Mouse (Mus musculus) lung, embryonic 14.5 days (tissue): ENCODE data around the gene Zdhhc21. TPM values are rescaled to one million over a fixed set of nuclear protein-coding genes. Genes with fewer than 3 reads are reported as not detected.

Experiments used
- ATAC-seq: fragments of 200-750 bp; cut with Nextera tagmentation; 2 replicates; pipeline ENCODE4 v1.8.0; 2017; ENCODE audit warnings: mild to moderate bottlenecking, moderate TSS enrichment, moderate library complexity; ENCODE audit not compliant: insufficient read depth
- DNase-seq: peaks from one replicate; pipeline ENCODE4 v3.0.0-alpha.2; 2015
- H3K27ac ChIP-seq: fragments of 300-500 bp; sonication (generic); 2 replicates; pipeline ENCODE4 v1.5.1; 2014; ENCODE audit warnings: low read depth, mild to moderate bottlenecking, moderate library complexity
- H3K27me3 ChIP-seq: fragments of 300-500 bp; sonication (generic); 2 replicates; pipeline ENCODE4 v1.6.1; 2014; ENCODE audit warnings: low read length, control low read depth; ENCODE audit not compliant: insufficient read depth
- H3K36me3 ChIP-seq: fragments of 300-500 bp; sonication (generic); 2 replicates; pipeline ENCODE4 v1.6.1; 2014; ENCODE audit warnings: control low read depth; ENCODE audit not compliant: insufficient read depth
- H3K4me1 ChIP-seq: fragments of 300-500 bp; sonication (generic); 2 replicates; pipeline ENCODE4 v1.6.1; 2014; ENCODE audit warnings: antibody characterized with exemption, control low read depth; ENCODE audit not compliant: insufficient read depth
- H3K4me2 ChIP-seq: fragments of 300-500 bp; sonication (generic); 2 replicates; pipeline ENCODE4 v1.6.1; 2014; ENCODE audit warnings: mild to moderate bottlenecking
- H3K4me3 ChIP-seq: fragments of 300-500 bp; sonication (generic); 2 replicates; pipeline ENCODE4 v1.5.1; 2014; ENCODE audit warnings: low read depth, low read length
- H3K9ac ChIP-seq: fragments of 300-500 bp; sonication (generic); 2 replicates; pipeline ENCODE4 v1.6.1; 2014
- H3K9me3 ChIP-seq: fragments of 300-500 bp; sonication (generic); 2 replicates; pipeline ENCODE4 v1.6.1; 2016; ENCODE audit warnings: low read depth, low read length, control low read depth
- CTCF ChIP-seq: IDR thresholded peaks from 2 replicates; pipeline ENCODE4 v1.5.1; 2016; ENCODE audit warnings: antibody characterized with exemption, low read depth
- WGBS: fragments of 180-500 bp; shearing (Covaris S2); extraction: QIAGEN DNeasy Blood & Tissue Kit; methylation state at CpG from one replicate; pipeline ENCODE4 v1.1.7; 2014; 5-methylcytosine and 5-hydroxymethylcytosine counted together
- polyA plus RNA-seq: library from polyadenylated mRNA; unstranded; fragments of >200 nt; fragmentation: Nextera tagmentation; extraction: Ambion mirVana; gene quantifications from 2 replicates; pipeline ENCODE4 v1.2.1, GENCODE M21; 2014

Zdhhc21 gene
- polyA plus RNA-seq, 1 experiment from 2014 or later = 17.5 TPM

DNA sequence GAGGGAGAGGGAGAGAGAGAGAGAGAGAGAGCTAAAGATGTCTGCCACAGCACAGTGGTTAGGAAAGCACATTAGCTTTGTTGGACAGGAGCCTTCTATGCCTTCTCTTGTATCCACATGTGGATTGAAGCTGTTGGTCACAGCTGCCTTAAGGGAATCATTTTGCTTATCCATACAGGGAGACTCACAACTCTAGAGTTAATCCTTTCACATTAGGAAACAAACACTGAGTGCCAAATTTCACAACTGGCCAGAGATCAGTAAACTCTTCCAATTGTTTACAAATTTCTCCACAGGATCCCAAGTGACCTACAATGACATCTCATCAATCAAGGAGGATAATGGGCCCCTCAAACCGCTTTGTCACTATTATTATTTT, 25.8 kb upstream of the Zdhhc21 start:
- H3K27ac ChIP-seq = no peak overlapping the region
- no peaks in the 10 kb centered on the region for H3K27me3 ChIP-seq
- no peak overlapping the region for H3K4me3 ChIP-seq
- no peaks in the 10 kb centered on the region for H3K4me1 ChIP-seq
- peak; percentile 49; the same call in 1 of the 2 replicates for ATAC-seq
- H3K9ac ChIP-seq = no peak overlapping the region
- WGBS = 31% methylated on average over 1 of the region's 1 CpGs
- H3K36me3 ChIP-seq = no peaks in the 10 kb centered on the region
- TF ChIP-seq CTCF = no peak
- no peak overlapping the region for H3K4me2 ChIP-seq
- no peaks in the 10 kb centered on the region for H3K9me3 ChIP-seq
- peak; percentile 48 for DNase-seq

DNA sequence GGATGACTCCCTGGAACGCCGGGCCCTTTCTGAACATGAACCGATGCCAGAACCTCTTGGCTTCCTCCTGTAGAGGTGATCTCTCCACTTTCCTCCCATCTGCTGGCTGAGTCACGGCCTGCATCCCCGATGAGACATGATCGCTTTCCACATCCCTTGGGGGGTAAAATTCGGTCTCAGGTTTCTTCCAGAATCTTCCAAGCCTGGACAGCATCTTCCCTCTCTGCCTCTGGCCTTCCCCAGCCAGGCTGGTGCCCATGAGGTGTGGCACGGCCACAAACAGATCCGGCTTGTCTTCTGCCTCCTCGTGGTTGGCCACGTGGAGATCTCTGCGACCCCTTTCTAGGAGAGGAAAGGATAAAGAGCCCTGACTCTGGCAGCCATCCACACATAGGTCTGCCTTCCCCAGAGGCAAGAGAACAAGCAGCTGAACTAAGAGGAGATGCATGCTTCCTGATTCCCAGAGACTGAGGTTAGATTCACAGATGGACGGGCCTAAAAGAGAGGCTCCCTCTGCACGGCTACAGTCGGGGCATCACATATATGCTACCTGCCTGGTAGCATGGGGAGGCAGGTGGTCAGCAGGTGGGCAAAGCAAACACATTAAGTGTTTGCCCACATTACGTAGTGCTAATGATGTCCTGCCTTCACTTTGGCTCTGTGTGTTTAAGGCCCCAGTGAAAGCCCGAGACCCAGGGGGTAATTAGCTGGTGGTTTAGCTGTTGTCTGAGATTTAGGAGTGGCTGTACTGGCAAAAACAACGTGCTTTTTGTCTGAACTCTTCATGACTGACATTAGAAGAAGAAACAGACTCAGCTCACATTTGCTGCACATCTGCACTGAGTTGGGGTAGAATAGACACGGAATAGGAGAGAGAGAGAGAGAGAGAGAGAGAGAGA, 25.1 kb upstream of the Zdhhc21 start, which contains the start of gene Cer1:
TSS of gene Cer1 (minus strand) at position 513 of the 899 bp plus-strand sequence.
- H3K4me1 ChIP-seq = no peaks in the 10 kb centered on the region
- DNase-seq (no peak), ATAC-seq (peak; percentile 65; the same call in 1 of the 2 replicates)
- no peaks in the 10 kb centered on the region for H3K27me3 ChIP-seq
- H3K36me3 ChIP-seq = no peaks in the 10 kb centered on the region
- no peak within 1 kb of the TSS for H3K9ac ChIP-seq
- no peak within 1 kb of the TSS for H3K4me2 ChIP-seq
- no peak within 1 kb of the TSS for H3K27ac ChIP-seq
- TF ChIP-seq CTCF = no peak
- 54% methylated on average over 19 of the region's 19 CpGs for WGBS
- H3K4me3 ChIP-seq = no peak within 1 kb of the TSS
- H3K9me3 ChIP-seq = no peaks in the 10 kb centered on the region

DNA sequence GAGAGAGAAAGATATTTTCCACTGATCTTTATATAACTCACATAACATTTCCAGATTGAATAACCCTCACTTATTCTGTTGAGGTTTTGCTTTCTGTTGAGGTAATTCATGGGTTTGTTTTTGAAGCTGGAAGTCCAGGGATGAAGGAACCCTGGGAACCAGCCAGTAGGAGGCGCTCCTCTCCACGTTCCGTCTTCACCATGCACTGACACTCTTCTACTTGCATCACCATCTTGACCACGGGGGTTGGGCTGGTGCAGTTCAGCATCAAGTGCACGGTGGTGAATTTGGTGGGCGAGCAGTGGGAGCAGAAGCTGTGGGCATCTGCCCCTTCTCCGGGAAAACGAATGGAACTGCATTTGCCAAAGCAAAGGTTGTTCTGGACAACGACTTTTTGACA, 22.7 kb upstream of the Zdhhc21 start:
- Histone ChIP-seq H3K4me3 (no peak overlapping the region), H3K36me3 (no peaks in the 10 kb centered on the region), H3K9me3 (no peaks in the 10 kb centered on the region), H3K4me2 (no peak overlapping the region), H3K4me1 (peaks cover 4% of the 10 kb centered on the region; the same call in 1 of the 2 replicates), H3K27me3 (no peaks in the 10 kb centered on the region), H3K27ac (no peak overlapping the region), H3K9ac (no peak overlapping the region)
- TF ChIP-seq CTCF = peak; percentile 29; the same call in 1 of the 2 replicates
- 82% methylated on average over 9 of the region's 9 CpGs for WGBS
- ATAC-seq (no peak), DNase-seq (no peak)

DNA sequence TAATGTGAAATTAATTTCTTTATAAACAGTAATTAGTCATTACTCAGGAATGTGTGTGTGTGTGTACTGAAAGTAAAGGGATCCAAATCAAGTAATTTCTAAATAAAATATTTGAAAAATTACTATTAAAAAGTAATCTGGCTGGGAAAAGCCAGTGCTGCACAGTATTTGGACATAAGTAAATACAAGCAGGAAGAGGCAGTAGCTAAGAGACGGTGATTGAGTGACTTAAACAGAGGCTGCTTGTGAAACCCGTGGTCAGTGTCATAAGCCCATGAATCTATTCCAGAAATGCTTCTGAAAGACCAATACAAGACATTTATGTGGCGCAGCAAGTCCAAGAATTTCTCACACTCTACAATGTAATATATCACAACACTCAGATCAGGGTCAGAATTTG, 21.6 kb upstream of the Zdhhc21 start:
- DNase-seq (no peak), ATAC-seq (no peak)
- Histone ChIP-seq H3K9me3 (no peaks in the 10 kb centered on the region), H3K4me1 (peaks cover 4% of the 10 kb centered on the region; the same call in 1 of the 2 replicates), H3K36me3 (no peaks in the 10 kb centered on the region), H3K27ac (no peak overlapping the region), H3K27me3 (no peaks in the 10 kb centered on the region), H3K4me3 (no peak overlapping the region), H3K9ac (no peak overlapping the region), H3K4me2 (no peak overlapping the region)
- 52% methylated on average over 3 of the region's 3 CpGs for WGBS
- no peak for TF ChIP-seq CTCF

DNA sequence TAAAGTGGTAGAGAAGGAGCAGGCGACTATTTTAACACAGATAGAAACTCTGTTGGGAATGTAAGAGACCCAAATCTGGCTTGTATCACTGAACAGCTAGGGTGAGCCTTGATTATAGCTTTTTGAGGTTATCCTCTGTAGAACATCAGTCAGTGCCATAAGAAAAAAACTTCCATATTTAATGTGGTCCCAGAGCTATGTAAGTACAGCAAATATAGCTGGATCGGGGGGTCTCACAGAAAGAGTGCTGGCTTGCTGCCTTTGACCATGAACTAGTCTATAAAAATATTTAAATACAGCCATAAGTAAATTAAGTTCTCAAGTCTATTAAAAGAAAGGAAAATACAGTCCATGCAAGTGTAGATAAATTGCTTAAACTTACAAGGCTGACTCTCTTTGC, 20.5 kb upstream of the Zdhhc21 start:
- no peak for ATAC-seq
- no peak for DNase-seq
- Histone ChIP-seq H3K27me3 (no peaks in the 10 kb centered on the region), H3K4me2 (no peak overlapping the region), H3K36me3 (no peaks in the 10 kb centered on the region), H3K4me3 (no peak overlapping the region), H3K4me1 (peaks cover 4% of the 10 kb centered on the region; the same call in 1 of the 2 replicates), H3K27ac (no peak overlapping the region), H3K9me3 (no peaks in the 10 kb centered on the region), H3K9ac (no peak overlapping the region)
- 67% methylated on average over 2 of the region's 2 CpGs for WGBS
- no peak for TF ChIP-seq CTCF

DNA sequence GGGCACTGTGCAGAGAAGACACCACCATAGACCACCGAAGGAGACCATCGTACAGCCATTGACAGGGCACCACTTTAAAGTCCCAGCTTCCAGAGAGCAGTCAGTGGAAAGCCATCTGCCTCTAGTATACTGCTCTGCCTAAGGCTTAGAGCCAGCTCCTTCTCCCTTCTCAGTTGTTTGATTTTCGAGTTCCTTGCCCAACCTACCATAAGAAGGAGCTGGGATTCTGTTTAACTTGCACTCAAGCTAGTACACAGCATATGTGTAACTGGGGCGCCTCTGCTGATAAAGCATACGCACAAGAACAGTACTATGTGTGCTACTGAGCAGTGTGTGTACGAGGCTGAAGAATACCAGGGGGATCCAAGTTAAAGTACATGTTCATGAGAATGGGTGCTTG, 19.4 kb upstream of the Zdhhc21 start:
- no peaks in the 10 kb centered on the region for H3K9me3 ChIP-seq
- no peaks in the 10 kb centered on the region for H3K27me3 ChIP-seq
- H3K9ac ChIP-seq = no peak overlapping the region
- H3K4me3 ChIP-seq = no peak overlapping the region
- ATAC-seq (peak; percentile 66; the same call in 1 of the 2 replicates), DNase-seq (peak; percentile 30)
- H3K4me2 ChIP-seq = no peak overlapping the region
- TF ChIP-seq CTCF = no peak
- no peaks in the 10 kb centered on the region for H3K36me3 ChIP-seq
- H3K4me1 ChIP-seq = peaks cover 4% of the 10 kb centered on the region; the same call in 1 of the 2 replicates
- peak overlapping the region; percentile 24; the same call in 1 of the 2 replicates for H3K27ac ChIP-seq
- WGBS = 55% methylated on average over 6 of the region's 6 CpGs

DNA sequence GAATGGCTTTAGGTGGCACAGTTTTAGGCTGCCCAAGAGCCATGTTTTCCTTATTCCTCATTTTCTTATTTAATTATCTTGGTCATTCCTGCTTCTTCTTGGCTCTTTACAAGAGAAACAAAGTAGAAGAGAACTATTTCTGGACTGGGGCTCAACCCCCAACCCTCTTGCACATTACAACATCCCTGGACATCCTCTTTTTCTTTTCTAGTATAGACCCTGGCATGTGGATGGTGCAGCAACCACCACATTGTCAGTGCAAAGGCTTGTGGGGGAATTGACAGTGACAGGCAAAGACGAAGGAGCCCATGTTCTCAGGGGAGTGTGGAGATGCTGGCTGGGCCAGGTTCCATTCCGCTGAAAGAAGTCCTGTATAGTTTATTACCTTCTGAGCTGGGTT, 16.9 kb upstream of the Zdhhc21 start:
- no peak overlapping the region for H3K9ac ChIP-seq
- no peak overlapping the region for H3K4me3 ChIP-seq
- no peaks in the 10 kb centered on the region for H3K9me3 ChIP-seq
- TF ChIP-seq CTCF = no peak
- no peaks in the 10 kb centered on the region for H3K27me3 ChIP-seq
- no peaks in the 10 kb centered on the region for H3K36me3 ChIP-seq
- no peak overlapping the region for H3K27ac ChIP-seq
- WGBS = 80% methylated on average over 2 of the region's 2 CpGs
- no peak overlapping the region for H3K4me2 ChIP-seq
- H3K4me1 ChIP-seq = peaks cover 12% of the 10 kb centered on the region
- no peak for ATAC-seq
- DNase-seq = no peak
